Mouse (Mus musculus) neutrophil, adult 5-6 weeks (primary cell): ENCODE measurements at regions not wholly inside any gene's neighbourhood (a gene's known extent, or its start where the extent isn't known, plus 50 kb on each side); places are given as distances from the start of the nearest gene placed in this dataset.

Experiments
- ATAC-seq: fragments of 151-379, 151-347 bp; 2 replicates; pipeline ENCODE4 v1.8.0; 2017; ENCODE audit warnings: mild to moderate bottlenecking, moderate TSS enrichment; ENCODE audit not compliant: insufficient number of reproducible peaks, poor library complexity, low FRiP score, severe bottlenecking; ENCODE audit errors: extremely low read depth

DNA sequence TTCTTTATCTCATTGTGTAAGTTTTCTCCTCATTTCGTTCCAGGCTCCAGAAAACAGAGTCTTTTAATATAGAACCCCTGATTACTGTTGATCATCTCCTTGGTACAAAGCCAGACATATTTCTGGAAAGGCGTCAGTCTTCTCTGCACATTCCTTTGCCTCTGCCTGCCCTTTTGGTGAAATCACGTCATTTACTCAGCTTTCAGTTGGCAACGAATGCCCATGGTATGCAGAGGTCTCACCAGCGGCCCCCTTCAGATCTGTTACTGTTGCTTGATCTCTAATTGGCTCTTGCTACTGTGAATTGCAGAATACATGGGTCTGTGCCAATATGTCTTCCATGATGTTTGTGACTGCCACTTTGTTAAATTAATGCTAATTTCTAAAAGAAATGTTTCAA is 412.0 kb upstream of the Pitx2 start:
- no peak for ATAC-seq

DNA sequence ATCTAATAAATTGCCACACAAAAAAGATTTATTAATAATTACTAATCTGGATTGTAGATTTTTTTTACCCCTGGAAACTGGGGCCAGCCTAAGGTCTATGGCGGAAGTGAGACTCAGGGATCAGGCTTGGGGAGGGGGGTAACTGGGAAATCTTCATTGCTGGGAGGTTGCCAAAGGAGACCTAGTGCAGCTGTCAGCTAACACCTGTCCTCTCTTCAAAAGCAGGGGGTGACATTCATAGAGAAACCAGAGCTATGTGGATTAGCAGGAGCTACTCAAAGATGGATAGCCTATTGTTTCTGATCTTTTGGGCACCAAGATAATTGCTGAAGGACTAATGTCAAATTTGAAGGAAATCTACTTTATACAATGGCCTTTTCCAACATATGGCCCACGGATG is 403.7 kb upstream of the Pitx2 start:
- no peak for ATAC-seq

DNA sequence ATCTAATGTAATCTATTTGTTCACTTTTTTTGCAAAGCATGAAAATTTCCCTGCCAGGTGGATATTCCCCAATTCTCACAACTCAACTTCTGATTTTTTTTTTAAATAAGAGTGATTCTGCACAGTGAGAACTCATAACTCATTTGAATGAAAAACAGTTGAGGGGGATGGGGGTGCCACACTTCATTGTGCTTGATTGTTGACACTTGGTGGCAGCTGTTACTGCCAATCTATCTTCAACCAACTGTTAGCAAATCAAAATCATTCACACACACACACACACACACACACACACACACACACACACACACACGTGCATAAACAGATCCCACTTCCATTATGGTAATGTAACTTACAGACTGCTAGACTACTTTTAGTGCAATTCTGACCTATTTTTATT is 401.8 kb upstream of the Pitx2 start:
- no peak for ATAC-seq

DNA sequence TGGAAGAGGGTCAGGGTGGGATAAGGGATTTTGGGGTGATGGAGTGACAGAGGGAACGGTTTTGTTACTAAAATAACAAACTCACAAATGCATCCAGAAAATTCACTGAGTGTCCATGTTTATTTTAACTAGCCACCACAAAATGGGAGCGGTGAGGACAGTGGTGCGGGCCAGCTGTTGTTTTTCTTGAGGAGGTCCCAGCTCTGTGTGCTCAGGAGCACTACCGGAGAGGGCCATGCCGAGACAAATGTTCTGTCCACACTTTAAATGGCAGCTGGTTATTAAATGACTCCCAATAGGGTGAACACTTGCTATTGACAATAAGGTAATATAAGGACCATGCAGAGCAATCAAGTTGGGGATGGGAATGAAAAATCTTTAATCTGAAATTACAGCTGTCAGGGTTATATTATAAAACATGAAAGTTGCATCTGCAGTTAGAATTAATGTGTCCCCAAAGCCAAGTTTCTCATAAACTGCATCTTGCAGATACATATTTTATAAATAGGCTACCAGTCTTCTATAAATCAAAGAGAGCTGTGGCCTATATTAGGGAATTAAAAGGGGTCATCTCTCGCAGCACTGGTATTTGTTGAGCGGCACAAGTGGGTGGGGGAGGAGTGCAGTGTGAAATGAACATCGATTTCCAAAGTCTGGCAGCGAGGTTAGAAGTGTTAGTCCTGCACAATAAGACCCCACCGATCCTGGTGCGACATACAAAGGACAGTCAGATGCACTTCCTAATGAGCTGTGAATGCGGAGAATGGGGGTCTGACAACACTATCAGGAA is 370.1 kb upstream of the Pitx2 start:
- no peak for ATAC-seq

- ATAC-seq: no peak
These were observed 349.2 kb upstream of the Pitx2 start for GRCm38 (mm10) chr3:128850327-128850977.

DNA sequence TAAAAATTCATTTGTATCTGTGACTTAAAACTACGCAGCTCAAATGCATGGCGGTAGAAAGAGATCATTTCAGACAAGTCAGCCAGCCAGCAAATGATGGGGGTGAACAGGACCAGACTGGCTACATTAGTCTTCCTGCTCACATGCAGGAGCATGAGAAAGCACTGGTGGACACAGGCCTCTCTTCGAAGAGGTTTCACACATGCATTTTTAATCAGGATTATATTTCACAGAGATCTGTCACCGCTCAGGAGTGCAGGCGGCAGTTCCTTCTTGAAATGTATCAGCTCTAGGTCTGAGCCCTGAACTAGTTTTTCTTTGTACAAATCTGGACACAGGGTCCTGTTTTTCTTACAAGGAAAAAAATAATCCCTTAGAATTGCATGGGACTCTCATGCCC is 343.2 kb upstream of the Pitx2 start:
- ATAC-seq: no peak

- no peak for ATAC-seq
These were observed 317.8 kb upstream of the Pitx2 start for GRCm38 (mm10) chr3:128881685-128882444.

DNA sequence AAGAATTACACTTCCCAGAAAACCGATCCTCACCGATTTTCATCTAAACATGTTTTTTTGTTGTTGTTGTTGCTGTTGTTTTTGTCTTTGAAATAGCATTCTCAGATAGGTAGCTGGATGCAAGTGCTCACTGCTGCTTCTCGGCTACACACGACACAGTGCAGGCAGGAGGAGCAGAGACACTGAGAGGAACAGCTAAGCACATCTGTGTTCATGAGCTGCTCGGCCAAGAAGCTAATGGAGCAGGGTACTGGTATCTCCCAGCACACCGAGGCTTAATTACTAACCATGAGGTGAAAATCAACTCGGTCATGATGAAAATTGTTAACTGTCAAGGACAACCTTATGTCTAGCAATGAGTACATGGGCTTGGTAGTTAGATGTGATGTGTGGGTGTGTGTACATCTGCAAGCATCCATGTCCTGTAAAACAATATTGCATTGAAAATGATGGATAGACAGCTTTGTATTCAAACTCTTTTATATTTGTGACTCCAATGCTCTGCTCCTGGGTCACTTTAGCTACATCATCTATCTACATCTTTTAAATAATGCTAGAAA is 316.0 kb upstream of the Pitx2 start:
- no peak for ATAC-seq

GRCm38 (mm10) chr3:128886678-128887077 is 313.0 kb upstream of the Pitx2 start:
- no peak for ATAC-seq

DNA sequence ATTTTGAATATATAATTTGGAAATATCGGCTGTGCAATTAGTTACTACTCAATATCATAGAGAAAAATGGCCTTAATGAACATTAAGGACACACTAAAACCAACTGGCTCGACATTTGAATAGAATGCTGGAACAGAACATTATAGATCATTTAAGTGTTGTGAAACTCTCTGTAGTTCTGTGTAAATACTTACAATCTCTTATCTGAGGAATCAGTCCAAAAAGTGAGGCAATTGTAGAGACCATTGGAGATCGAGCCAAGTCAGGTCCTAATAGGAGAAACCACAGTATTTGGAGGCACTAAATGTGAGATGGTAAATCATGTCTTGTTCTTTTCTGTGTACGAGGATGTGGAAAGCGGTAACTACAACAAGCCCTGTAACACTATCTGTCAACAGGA is 308.6 kb upstream of the Pitx2 start:
- no peak for ATAC-seq

DNA sequence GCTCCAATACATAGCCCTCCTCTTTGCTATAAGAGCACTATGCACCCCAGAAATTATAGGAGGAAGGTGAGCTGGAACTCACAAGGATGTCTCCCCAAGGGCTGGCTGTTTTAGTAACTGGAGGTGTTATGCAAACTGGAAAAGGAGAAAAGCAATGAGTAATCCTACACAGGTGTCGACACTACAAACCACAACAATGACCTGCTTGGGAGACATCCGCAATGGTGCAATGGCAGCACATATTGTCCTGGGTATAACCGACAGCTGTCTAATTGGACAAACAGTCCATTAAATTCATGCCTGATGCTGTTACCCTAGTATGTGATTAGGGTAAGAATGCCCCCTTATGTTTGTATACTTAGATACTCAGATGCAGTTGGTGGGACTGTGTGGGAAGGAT is 303.1 kb upstream of the Pitx2 start:
- ATAC-seq: no peak

GRCm38 (mm10) chr3:128911122-128911521 is 288.6 kb upstream of the Pitx2 start:
- ATAC-seq: no peak

GRCm38 (mm10) chr3:128921428-128921827 is 278.2 kb upstream of the Pitx2 start:
- no peak for ATAC-seq

DNA sequence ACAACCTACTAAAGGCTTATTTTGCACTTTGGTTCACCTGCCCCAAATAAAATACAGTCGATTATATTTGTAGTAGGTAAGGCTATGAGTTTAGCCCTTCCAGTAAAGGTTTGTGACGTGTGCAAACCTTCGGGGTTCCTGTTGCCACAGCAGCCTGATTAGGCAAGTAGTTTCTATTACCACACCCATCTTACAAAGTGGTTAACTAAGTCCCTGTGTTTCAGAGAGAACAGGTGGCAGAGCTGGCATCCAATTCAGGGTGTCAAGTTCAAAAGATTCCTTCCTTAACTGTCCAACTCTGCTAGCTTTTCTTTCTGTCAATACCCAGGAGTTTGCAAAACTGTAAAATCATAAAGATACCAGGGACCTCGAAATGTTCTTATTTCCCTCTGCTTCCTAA is 277.5 kb upstream of the Pitx2 start:
- no peak for ATAC-seq

DNA sequence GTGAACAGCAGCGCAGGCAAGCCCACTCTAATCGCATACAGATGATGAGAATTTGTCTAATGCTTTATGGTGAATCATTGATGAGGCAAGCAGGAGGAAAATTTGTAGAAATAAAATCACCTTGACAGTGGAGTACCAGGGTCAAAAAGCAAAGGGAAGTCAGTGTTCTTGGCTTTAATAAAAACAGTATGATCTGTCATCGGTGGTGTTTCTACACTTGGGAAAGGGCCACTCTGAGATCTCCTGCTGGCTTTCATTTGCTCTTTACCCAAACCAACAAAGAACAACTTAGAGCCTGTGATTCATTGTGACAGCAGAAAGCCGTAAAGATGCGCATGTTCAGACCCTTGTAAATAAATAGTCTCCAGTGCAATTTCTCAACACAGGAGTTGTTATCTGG is 261.1 kb upstream of the Pitx2 start:
- ATAC-seq: no peak

DNA sequence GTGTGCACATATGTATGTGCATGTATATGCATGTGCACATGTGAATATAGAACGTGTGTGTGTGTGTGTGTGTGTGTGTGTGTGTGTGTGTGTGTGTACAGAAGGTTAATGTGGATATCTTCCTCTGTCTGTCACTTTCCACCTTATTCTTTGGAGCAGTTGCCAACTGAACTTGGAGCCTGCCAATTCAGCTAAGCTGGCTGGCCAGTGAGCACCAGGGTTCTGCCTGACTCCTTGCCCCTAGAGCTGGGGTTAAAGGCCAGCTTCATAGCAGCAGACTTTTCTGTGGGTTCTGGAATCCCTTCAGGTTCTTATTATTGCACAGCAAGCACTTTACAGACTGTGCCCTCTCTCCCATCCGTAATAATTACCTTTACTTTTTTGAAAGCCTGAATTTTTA is 258.5 kb upstream of the Pitx2 start:
- no peak for ATAC-seq

DNA sequence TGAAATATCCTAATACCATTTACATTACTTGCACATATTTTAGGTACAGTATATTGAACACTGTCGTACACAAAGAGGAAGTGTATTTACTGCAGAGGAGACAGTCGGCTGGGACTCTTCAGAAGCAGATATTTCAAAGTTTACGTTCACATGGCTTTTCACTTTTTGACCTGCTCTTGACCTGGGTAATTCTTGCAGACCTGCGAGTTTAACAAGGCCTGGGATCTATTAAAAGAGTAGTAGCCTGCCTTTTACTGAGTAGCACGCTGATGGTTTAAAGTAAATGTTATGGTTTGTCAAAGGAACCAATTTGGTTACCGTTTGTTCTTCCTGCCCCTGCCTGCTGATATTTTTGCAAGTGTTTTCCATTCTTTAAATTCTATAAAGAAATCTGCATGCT is 255.0 kb upstream of the Pitx2 start:
- no peak for ATAC-seq

DNA sequence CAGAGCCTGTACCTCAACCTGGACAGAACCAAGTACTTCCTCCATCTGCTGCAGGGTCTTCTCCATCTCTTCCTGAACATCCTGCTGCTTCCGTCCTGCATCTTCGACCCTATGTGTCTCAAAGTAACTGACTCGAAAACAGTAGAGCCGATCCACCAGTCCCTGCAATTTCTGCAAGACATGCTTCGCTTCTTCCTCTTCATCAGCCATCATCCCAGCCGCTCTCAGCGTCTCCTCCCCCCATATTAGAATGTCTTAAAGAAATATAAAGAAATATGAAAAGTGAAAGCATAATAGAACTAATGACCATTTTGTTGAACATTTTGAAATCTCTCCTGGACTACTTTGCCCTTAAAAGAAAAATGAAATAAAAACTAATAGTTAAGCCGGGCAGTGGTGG is 244.8 kb upstream of the Pitx2 start:
- peak; percentile 58 for ATAC-seq

- ATAC-seq: no peak
These were observed 222.9 kb upstream of the Pitx2 start for GRCm38 (mm10) chr3:128976752-128977151.
